Mouse (Mus musculus) gastrocnemius, adult 2 months (tissue): Measurements from ENCODE around the gene Lrrn3. TPM values are rescaled to one million over a fixed set of nuclear protein-coding genes. Genes with fewer than 3 reads are reported as not detected.

ENCODE experiments used
- DNase-seq: peaks from one replicate; pipeline ENCODE4 v3.0.0; 2022
- H3K27ac ChIP-seq: fragments of 200-600 bp; 2 replicates; pipeline ENCODE4 v1.8.1; 2022; ENCODE audit warnings: mild to moderate bottlenecking
- H3K4me3 ChIP-seq: fragments of 200-600 bp; 2 replicates; pipeline ENCODE4 v1.8.1; 2022; ENCODE audit warnings: mild to moderate bottlenecking, moderate library complexity
- CTCF ChIP-seq: fragments of 200-600 bp; IDR thresholded peaks from 2 replicates; pipeline ENCODE4 v1.8.1; 2022; ENCODE audit warnings: antibody characterized with exemption, mild to moderate bottlenecking, moderate library complexity
- intact Hi-C: fragments of 180-260 bp; cut with DNase I; formaldehyde crosslinking; loops from one replicate; pipeline ENCODE4 v1.15.1; 2025
- total RNA-seq, 2 experiments: library from RNA; stranded (reverse); gene quantifications; 2 replicates each; pipeline ENCODE4 v1.2.3; 2021

Lrrn3 gene
- total RNA-seq, 2 experiments from 2014 or later: 0.11 to 0.23 TPM

DNA sequence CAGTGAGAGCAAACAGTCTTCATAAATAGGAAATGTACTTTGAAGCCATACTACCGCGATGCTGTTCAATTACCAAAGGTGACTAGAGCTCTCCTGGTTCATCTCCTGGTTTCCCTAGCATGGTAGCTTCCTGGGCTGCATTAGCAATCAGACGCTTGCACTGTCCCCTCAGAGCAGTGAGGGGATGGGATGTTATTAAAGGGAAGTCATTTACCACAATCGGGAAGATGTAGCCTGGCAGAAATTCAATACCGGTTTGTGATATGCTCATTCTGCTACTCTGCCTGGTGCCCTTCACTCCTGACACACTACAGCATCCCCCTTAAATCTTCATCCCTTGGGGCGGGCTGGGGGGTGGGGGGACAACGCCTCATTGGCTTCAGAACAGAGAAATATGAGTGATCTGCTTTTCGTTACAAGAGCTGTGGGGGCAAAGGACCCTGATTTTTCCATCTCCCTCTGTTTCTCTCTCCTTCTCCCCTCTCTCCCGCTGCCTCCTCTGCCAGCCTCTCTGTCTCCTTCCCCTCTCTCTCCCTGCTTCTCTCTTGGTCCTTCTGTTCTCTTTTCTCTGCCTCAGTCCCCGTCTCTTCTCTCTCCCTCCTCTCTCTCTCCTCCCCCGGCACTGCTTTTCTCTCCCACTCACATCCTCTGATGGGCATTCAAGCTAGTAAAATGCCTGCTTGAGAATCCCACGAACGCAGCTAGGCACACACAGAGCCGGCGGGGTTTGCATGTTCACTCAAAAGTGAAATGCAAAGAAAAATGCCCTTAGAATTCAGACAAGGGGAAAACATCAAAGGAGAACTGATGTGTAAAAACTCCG is 1.3 kb downstream of the Lrrn3 start:
- Histone ChIP-seq H3K27ac (no peak overlapping the region), H3K4me3 (peak overlapping the region; percentile 69)
- no peak for TF ChIP-seq CTCF
- intact Hi-C loops: loop anchor here (5.0 to 10.0 kb wide), 2 partner anchors 450 to 648 kb away; no protein-coding TSS in a partner anchor
- no peak for DNase-seq

- no peak for TF ChIP-seq CTCF
- intact Hi-C loops: loop anchor here (10.0 kb wide), 1 partner anchor 449 kb away; no protein-coding TSS in a partner anchor
- Histone ChIP-seq H3K4me3 (peak overlapping the region; percentile 69), H3K27ac (no peak overlapping the region)
- DNase-seq: no peak
Observed at GRCm38 (mm10) chr12:41483593-41484451, 2.4 kb downstream of the Lrrn3 start.

GRCm38 (mm10) chr12:41483091-41483592 is 3.1 kb downstream of the Lrrn3 start:
- Histone ChIP-seq H3K4me3 (peak overlapping the region; percentile 69), H3K27ac (no peak overlapping the region)
- DNase-seq: no peak
- intact Hi-C loops: loop anchor here (10.0 kb wide), 1 partner anchor 448 kb away; no protein-coding TSS in a partner anchor
- no peak for TF ChIP-seq CTCF

GRCm38 (mm10) chr12:41481486-41481885 is 4.7 kb downstream of the Lrrn3 start:
- no peak overlapping the region for H3K27ac ChIP-seq
- H3K4me3 ChIP-seq: no peak overlapping the region
- DNase-seq: no peak
- TF ChIP-seq CTCF: no peak
- intact Hi-C loops: loop anchor here (10.0 kb wide), 1 partner anchor 447 kb away; no protein-coding TSS in a partner anchor

DNA sequence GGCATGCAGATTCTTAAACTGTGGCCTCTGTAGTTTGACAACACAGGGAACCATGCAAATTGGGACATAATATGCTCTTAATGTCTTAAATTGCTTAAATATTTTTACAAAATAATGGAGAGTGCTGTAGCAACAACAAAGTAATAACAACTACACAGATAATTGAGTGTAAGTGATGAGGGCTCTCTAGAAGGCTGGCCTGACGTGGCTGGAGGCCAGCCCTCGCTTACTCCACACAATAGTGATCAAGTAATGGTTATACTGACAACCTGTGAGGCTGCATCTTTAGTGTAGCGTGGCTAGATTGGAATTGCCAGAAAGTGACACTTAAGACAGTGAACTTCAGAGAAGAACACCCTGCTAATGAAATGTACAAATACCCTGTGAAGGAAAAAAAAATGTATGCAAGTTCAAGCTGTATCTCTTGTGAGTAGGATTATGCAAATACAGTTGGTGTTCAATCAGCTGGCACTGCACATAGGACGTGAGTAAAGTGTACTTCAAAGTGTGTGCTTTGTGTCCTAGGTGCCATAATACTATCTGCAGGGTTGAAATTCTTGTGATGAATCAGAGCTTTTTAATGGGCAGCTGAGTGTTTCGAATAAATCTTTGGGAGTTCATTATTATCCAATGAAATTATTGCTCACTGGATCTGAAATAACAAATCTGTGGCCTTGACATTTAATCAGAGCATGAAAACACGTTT is 17.0 kb downstream of the Lrrn3 start:
- no peak for TF ChIP-seq CTCF
- DNase-seq: no peak
- Histone ChIP-seq H3K27ac (no peak overlapping the region), H3K4me3 (no peak overlapping the region)
- intact Hi-C loops: no loop called here

DNA sequence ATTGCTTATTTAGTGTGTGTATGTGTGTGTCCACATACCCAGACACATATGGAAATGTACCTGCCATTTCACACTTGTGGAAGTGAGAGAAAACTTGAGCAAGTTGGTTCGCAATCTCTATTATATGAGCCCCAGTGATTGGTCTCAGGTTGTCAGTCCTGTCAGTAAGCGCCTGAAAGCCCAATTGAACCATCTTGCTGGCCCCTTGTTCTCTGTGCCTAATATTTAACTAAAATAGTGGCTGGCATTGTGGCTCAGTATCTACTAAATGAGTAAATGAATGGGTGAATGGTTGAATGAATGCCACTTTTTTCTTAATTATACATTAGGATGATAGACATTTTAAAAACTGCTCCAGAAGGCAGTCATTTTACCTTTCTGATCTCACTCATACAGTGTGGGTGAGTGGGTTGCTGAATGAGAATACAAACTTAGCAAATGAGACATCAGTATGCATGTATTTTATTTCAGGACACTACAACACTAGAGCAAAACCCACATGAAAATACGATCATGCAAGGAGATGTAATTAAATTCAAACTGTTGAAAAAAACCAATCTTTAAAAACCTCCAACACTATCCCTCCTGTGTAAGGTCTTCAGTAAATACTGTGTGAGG is 17.7 kb downstream of the Lrrn3 start:
- H3K4me3 ChIP-seq: no peak overlapping the region
- H3K27ac ChIP-seq: no peak overlapping the region
- intact Hi-C loops: no loop called here
- DNase-seq: no peak
- no peak for TF ChIP-seq CTCF

GRCm38 (mm10) chr12:41438446-41438845 is 47.8 kb downstream of the Lrrn3 start:
- TF ChIP-seq CTCF: no peak

GRCm38 (mm10) chr12:41436206-41436985 is 49.8 kb downstream of the Lrrn3 start:
- intact Hi-C loops: no loop called here
- Histone ChIP-seq H3K27ac (no peak overlapping the region), H3K4me3 (no peak overlapping the region)
- no peak for DNase-seq
- TF ChIP-seq CTCF: no peak

More at GRCm38 (mm10) chr12:41438446-41438845, 47.8 kb downstream of the Lrrn3 start:
- peak; percentile 73 for DNase-seq
- intact Hi-C loops: no loop called here
- H3K27ac ChIP-seq: no peak overlapping the region
- no peak overlapping the region for H3K4me3 ChIP-seq

DNA sequence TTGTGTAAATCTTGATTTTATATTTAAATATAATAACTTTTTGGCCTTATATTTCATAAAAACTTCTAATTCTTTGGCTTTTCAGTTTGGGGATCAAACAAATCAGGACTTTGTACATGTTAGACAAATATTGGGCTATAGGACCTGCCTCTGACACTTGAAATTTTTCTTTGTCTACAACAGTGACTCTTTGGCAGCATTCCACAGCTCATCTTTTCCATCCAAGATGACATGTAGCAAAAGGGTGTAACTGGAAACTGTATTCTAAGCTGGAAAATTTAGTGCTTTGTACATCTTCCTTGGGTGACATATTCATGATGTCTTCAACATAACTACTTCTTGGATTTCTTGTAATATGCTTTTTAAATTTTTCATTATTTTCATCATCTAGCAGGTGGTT is 57.4 kb downstream of the Lrrn3 start:
- no peak for TF ChIP-seq CTCF
- H3K4me3 ChIP-seq: no peak overlapping the region
- no peak overlapping the region for H3K27ac ChIP-seq
- DNase-seq: no peak
- intact Hi-C loops: no loop called here

DNA sequence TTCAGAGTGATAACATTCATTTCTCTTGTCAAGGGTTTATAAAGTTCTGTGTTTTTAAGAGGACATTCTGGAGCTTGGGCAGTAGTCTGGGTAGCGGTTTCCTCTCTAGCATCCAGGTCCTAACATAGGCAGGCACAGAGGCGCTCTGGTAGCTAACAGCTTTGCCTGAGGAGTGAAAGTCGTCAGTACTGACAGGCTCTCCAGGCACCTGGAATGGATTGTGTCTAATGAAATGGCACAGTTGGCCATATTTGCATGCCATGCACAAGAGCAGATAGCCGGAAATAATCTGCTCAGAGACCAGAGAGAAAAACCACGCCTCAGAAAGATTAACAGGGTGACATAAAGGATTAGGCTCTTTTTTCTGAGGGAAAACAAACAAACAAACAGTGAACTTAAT is 58.8 kb downstream of the Lrrn3 start:
- H3K4me3 ChIP-seq: no peak overlapping the region
- TF ChIP-seq CTCF: no peak
- no peak overlapping the region for H3K27ac ChIP-seq
- intact Hi-C loops: no loop called here
- no peak for DNase-seq

DNA sequence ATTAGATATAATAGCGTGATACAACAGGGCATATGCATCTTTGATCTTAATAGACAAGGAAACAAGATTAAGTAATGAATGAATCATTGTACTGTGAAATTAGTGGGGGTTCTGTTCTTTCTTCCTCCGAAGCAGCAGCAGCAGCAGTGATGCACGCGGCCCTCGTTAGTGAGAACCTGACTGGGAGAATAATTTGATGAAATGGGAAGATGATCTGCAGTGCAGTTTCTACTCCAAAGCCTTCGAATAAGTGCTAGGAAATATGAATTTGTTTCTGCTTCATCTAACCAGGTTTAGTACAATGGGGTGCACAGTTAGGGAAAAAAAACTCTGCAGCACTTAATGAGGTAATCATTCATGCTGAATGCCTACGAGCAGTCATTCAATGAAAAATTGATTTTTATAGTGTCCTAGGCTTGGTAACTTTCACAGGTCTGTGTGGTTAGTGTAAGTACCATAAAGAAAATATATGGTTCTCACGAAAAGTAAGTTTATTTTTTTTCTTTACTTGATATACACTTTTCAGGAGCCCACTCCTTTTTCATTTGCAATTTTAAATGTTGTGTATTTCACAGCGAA is 61.0 kb downstream of the Lrrn3 start:
- no peak for DNase-seq
- intact Hi-C loops: no loop called here
- no peak for TF ChIP-seq CTCF
- H3K4me3 ChIP-seq: no peak overlapping the region
- H3K27ac ChIP-seq: no peak overlapping the region
